Mouse (Mus musculus): ENCODE measurements around the gene Spsb4. TPM values are rescaled to one million over a fixed set of nuclear protein-coding genes. Genes with fewer than 3 reads are reported as not detected.
A peak's percentile ranks its signal among the peaks of the same experiment; 100 is the strongest.

Spsb4 gene
- total and polyA plus RNA-seq, 2 experiments, result 1.5 to 3.5 TPM

- DNase-seq (ENCODE audit: extremely low read depth, low read depth, low spot score), result no peak
- no peak overlapping the region for H3K27ac ChIP-seq (replicated peaks; ENCODE audit: insufficient read depth, low read depth, low read length)
Measured at GRCm38 (mm10) chr9:96963443-96964215, 55.0 kb downstream of the Spsb4 start.

GRCm38 (mm10) chr9:96962714-96963113, 55.9 kb downstream of the Spsb4 start:
- no peaks in the 10 kb centered on the region for H3K36me3 ChIP-seq (ENCODE audit: control insufficient read depth, insufficient read depth, low read length)
- H3K4me3 ChIP-seq (ENCODE audit: insufficient read depth, low read depth, low read length), result no peak overlapping the region
- no peaks in the 10 kb centered on the region for H3K27me3 ChIP-seq (ENCODE audit: control insufficient read depth, insufficient read depth, low read length)
- peaks cover 17% of the 10 kb centered on the region for H3K4me1 ChIP-seq (ENCODE audit: control insufficient read depth, insufficient read depth, low read length)
- WGBS, result 88% methylated on average over 8 of the region's 8 CpGs
- no peak overlapping the region for H3K27ac ChIP-seq (replicated peaks; ENCODE audit: insufficient read depth, low read depth, low read length)
- peaks cover 7% of the 10 kb centered on the region; the same call in 1 of the 2 replicates for H3K79me2 ChIP-seq (ENCODE audit: control insufficient read depth, insufficient read depth, low read length)
- TF ChIP-seq POLR2A (IDR thresholded peaks at IDR 0.05; ENCODE audit: extremely low read depth, insufficient read depth, low read length) (no peak), CTCF (IDR thresholded peaks at IDR 0.05; ENCODE audit: low read depth, low read length) (no peak)
- no peak overlapping the region for H3K9ac ChIP-seq (ENCODE audit: low read depth, low read length)
- no peak for DNase-seq (ENCODE audit: extremely low read depth, low read depth, low spot score)

More at GRCm38 (mm10) chr9:96963443-96964215, 55.0 kb downstream of the Spsb4 start:
- Histone ChIP-seq H3K4me3 (ENCODE audit: insufficient read depth, low read depth, low read length) (no peak overlapping the region), H3K27me3 (ENCODE audit: control insufficient read depth, insufficient read depth, low read length) (no peaks in the 10 kb centered on the region), H3K79me2 (ENCODE audit: control insufficient read depth, insufficient read depth, low read length) (peaks cover 7% of the 10 kb centered on the region; the same call in 1 of the 2 replicates), H3K4me1 (ENCODE audit: control insufficient read depth, insufficient read depth, low read length) (peaks cover 23% of the 10 kb centered on the region), H3K9ac (ENCODE audit: low read depth, low read length) (no peak overlapping the region), H3K36me3 (ENCODE audit: control insufficient read depth, insufficient read depth, low read length) (no peaks in the 10 kb centered on the region)
- WGBS, result 87% methylated on average over 13 of the region's 13 CpGs
- TF ChIP-seq CTCF (IDR thresholded peaks at IDR 0.05; ENCODE audit: low read depth, low read length) (no peak), POLR2A (IDR thresholded peaks at IDR 0.05; ENCODE audit: extremely low read depth, insufficient read depth, low read length) (no peak)

DNA sequence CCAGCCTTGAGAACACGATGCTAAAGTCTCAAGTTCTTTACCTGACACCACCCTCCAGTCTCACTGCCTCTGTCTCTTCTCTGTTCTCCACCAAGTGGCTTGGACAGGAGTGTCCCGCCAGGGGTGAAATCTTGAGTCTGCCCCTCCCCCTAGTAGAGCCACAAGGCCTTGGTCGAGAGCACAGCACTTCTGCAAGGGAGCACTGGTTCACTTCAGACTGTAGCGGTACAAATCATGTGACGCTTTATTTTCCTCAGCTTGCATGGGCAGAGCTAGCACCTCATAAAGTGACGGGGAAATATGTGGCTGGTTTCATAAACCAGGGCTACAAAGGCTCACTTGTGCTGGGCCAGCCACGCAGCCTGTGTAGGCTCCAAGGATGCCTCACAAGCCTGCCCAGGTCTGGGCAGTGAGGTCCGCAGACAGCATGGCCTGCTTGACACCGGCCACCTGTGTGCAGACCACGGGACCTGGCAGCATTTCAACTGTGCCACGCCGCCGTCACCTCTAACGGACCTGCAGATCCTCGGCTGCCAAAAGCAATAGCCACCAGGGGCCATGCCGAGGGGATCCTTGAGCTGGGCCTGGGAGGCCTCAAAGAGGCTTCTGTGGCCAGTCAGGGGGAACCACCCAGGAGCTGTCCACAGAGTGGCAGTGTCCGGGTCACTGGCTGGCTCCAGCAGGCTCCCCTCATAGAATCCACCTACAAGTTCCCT, 56.5 kb downstream of the Spsb4 start:
- Histone ChIP-seq H3K27ac (replicated peaks; ENCODE audit: insufficient read depth, low read depth, low read length) (no peak overlapping the region), H3K36me3 (ENCODE audit: control insufficient read depth, insufficient read depth, low read length) (no peaks in the 10 kb centered on the region), H3K9ac (ENCODE audit: low read depth, low read length) (no peak overlapping the region), H3K79me2 (ENCODE audit: control insufficient read depth, insufficient read depth, low read length) (peaks cover 7% of the 10 kb centered on the region; the same call in 1 of the 2 replicates), H3K4me1 (ENCODE audit: control insufficient read depth, insufficient read depth, low read length) (peaks cover 15% of the 10 kb centered on the region), H3K4me3 (ENCODE audit: insufficient read depth, low read depth, low read length) (no peak overlapping the region), H3K27me3 (ENCODE audit: control insufficient read depth, insufficient read depth, low read length) (no peaks in the 10 kb centered on the region)
- no peak for TF ChIP-seq CTCF (IDR thresholded peaks at IDR 0.05; ENCODE audit: low read depth, low read length)
- no peak for TF ChIP-seq POLR2A (IDR thresholded peaks at IDR 0.05; ENCODE audit: extremely low read depth, insufficient read depth, low read length)
- DNase-seq (ENCODE audit: extremely low read depth, low read depth, low spot score), result peak; percentile 52
- WGBS, result 79% methylated on average over 17 of the region's 17 CpGs

DNA sequence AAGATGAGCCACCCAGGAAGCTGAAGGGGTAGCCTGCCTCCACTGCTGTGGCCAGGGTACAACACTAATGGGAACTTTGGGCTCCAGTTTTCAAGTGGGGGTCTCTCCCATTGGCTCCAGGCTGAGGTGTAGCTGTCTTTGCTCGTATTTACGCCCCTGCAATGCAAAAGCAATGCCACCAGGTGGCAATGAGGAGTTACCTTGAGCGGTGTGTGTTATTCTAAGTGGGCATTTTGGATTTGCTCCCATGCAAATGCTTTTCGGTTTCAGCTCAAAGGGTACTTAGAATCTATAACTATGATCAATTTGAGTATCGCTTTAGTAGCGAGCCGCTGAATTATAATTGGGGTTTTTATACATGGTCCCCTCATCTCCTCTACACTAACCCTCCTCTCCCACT, 57.6 kb downstream of the Spsb4 start:
- WGBS, result 54% methylated on average over 7 of the region's 7 CpGs
- TF ChIP-seq POLR2A (IDR thresholded peaks at IDR 0.05; ENCODE audit: extremely low read depth, insufficient read depth, low read length), result no peak
- peak; percentile 60 for TF ChIP-seq CTCF (IDR thresholded peaks at IDR 0.05; ENCODE audit: low read depth, low read length)
- Histone ChIP-seq H3K36me3 (ENCODE audit: control insufficient read depth, insufficient read depth, low read length) (no peaks in the 10 kb centered on the region), H3K9ac (ENCODE audit: low read depth, low read length) (no peak overlapping the region), H3K4me3 (ENCODE audit: insufficient read depth, low read depth, low read length) (no peak overlapping the region), H3K79me2 (ENCODE audit: control insufficient read depth, insufficient read depth, low read length) (peaks cover 4% of the 10 kb centered on the region; the same call in 1 of the 2 replicates), H3K4me1 (ENCODE audit: control insufficient read depth, insufficient read depth, low read length) (peaks cover 9% of the 10 kb centered on the region), H3K27ac (replicated peaks; ENCODE audit: insufficient read depth, low read depth, low read length) (no peak overlapping the region), H3K27me3 (ENCODE audit: control insufficient read depth, insufficient read depth, low read length) (no peaks in the 10 kb centered on the region)
- DNase-seq (ENCODE audit: extremely low read depth, low read depth, low spot score), result peak; percentile 30

- Histone ChIP-seq H3K4me1 (ENCODE audit: control insufficient read depth, insufficient read depth, low read length) (peaks cover 3% of the 10 kb centered on the region), H3K27ac (replicated peaks; ENCODE audit: insufficient read depth, low read depth, low read length) (no peak overlapping the region), H3K9ac (ENCODE audit: low read depth, low read length) (no peak overlapping the region), H3K4me3 (ENCODE audit: insufficient read depth, low read depth, low read length) (no peak overlapping the region), H3K27me3 (ENCODE audit: control insufficient read depth, insufficient read depth, low read length) (no peaks in the 10 kb centered on the region), H3K36me3 (ENCODE audit: control insufficient read depth, insufficient read depth, low read length) (no peaks in the 10 kb centered on the region), H3K79me2 (ENCODE audit: control insufficient read depth, insufficient read depth, low read length) (peaks cover 2% of the 10 kb centered on the region; the same call in 1 of the 2 replicates)
- peak; percentile 40 for DNase-seq (ENCODE audit: extremely low read depth, low read depth, low spot score)
- TF ChIP-seq CTCF (IDR thresholded peaks at IDR 0.05; ENCODE audit: low read depth, low read length), result peak; percentile 64
- no peak for TF ChIP-seq POLR2A (IDR thresholded peaks at IDR 0.05; ENCODE audit: extremely low read depth, insufficient read depth, low read length)
- WGBS, result 69% methylated on average over 4 of the region's 4 CpGs
Measured at GRCm38 (mm10) chr9:96960241-96960640, 58.4 kb downstream of the Spsb4 start.
